Mouse (Mus musculus): Measurements from ENCODE around the gene Maco1.
"Not testable (repeated sequence)": the region's sequence is repeated elsewhere in the genome, so short reads cannot be mapped to it uniquely, and the experiment has no call there.

Gene Maco1

DNA sequence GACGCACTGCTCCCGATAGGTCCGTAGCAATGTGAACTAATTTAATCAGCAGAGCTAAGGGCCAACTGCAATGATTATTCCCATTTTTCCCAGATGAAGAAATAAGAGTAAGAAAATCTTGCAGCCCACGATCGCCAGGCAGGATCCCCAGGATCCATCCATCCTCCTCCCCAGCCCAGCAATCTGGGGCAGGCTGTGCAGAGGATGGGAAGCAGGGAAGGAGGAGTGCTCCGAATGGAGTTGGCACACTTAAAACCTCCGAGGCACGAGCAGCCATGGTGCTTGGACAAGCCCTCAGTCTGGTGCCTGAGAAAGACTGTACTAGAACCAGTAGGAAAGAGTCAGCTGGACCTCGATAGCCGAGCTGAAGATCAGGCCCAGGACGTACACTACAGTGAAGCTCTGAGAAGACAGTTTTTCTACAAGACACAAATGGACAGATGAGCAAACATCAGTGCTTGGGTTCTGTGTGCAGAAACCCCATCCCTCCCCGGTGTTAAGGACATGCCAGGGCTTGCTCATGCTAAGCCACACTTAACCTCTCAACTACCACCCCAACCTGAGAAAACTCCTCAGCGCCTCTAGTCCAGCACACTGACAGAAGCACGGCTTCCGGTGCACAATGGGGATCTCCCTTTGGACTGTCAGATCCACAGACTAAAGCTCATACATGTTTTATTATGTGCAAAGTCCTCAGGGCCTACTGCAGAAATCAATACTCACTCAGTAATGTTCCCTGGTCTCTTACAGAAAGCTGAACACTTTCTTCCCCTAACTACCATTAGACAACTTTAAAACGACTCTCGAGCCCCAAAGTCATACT, 39.5 kb downstream of the Maco1 start:
- no peak for DNase-seq (ENCODE audit: low spot score)

DNA sequence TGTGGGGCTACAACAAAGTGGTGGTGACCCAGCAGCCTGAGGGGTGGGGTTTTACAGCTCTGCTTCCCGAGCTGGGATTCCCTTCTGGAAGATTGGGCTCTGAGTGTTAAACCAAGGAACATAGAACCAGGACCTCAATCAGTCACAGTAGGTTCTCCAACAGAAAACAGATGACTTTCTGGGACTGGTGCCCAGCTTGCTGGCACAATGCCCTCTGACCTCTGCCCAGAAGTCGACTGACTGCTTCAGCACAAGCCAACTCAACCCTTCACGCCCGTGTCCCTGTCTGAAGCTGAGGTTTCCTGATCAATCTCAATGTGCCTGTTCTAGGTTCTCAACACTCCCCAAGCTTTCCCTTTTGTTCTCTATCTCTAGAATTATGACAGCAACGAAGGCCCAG, 48.4 kb downstream of the Maco1 start:
- DNase-seq (ENCODE audit: low spot score): peak; percentile 55

DNA sequence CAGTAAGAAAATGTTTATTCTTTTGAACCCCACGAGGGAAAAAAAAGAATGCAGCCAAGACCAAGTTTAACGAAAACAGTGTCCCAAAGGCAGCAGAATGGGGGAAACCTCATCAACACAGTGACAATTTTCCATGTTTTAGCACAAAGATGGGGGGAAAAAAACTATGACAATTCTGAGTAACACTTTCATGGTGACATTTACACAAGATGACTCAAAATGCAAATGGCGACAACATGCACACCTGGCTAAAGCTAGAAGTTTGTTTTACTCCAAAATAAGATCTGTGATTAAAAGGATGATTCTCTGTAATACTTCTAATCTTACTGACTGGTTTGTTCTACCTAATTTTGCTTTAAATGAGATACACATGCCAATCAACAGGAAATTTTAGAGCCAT, 50.4 kb downstream of the Maco1 start:
- DNase-seq (ENCODE audit: low spot score): no peak

DNA sequence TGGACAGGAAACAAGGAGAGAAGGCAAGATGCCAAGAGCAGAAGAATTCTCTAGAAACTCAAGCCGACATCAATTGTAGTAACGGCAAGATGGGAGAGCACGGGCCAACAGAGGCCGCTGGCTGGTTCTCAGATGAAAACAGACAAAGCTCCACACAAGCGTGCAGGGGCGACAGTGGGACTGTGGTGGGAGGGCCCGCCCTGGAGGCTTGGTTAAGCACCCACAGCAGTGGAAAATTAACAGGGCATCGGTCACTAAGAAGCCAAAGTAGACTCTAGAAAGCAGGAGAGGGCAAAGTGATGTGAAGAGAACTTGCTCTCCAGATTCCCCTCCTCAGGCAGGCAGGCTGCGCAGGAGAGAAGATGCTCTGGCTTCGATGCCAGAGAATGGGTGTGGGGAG, 51.0 kb downstream of the Maco1 start:
- DNase-seq (ENCODE audit: low spot score): no peak

DNA sequence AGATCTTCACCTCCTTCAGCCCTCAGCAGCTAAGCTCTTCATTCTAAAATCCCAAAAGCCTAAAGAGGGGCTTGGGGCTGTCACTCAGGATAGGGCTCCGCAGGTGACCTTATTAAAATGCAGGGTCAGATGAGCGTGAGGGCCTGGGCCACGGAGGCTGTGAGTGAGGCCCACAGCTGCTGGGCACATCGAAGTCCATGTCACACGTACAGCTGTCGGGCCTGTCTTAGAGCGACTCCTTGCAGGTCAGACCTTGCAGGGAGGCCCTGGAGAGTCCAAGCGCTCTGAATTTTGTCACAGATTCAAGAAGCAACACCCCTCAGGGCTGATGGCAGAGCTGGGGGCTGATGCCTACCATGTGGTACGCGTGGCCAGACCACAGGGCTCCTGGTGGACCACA, 52.5 kb downstream of the Maco1 start:
- no peak for DNase-seq (ENCODE audit: low spot score)

DNA sequence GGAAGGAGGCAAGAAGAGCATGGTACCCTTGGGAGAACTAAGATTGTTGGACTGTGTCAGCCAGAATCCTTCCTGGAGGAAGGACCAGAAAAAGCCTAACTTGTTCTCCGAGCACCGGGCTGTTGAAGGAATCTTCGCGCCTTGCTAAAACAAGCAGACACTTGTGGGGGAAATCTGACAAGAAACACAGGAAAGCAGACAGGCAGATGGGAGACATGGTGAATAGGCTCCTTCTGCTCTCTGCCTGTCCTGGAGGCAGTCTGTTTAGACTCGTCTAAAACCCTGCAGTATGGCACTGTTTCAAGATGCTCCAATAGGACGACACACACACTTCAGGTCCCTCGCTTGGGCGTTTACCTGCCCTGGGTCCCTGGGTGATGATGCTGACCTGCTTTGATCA, 53.0 kb downstream of the Maco1 start:
- no peak for DNase-seq (ENCODE audit: low spot score)

DNA sequence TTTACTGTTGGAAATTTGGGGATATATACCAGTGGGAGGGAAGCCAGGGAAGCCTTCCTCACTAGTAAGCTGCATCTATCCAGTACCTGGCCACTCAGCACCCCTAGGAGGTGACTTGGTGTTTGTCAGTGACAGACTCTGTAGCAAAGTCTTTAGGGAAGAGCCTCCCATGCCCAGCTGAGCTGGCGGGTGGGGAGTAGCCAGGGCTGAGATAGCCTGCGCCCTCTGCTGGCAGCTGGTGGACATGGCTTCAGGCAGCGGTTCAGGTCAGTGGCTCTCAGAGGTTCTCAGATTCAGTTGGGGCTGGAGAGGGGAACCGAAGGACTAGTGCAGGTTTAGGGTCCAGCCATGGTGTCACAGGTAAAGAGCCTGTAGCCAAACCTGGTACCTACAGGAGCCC, 53.9 kb downstream of the Maco1 start:
- peak; percentile 42 for DNase-seq (ENCODE audit: low spot score)

DNA sequence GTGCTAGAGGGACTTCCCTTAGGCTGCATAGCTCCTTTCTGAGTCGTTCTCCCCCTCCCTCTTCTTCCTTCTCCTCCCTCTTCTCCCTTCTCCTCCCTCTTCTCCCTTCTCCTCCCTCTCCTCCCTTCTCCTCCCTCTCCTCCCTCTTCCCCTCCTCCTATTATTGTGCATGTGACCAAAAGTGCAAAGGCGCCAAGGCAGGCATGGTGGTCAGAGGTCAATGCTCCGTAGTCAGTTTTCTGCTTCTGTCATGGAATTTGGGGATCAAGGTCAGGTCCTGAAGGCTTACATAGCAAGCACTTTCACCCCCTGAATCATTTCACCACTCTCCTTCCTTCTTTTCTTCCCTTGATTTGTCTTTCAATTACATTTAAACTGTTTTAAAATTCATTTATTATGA, 54.3 kb downstream of the Maco1 start:
- DNase-seq (ENCODE audit: low spot score): no peak

DNA sequence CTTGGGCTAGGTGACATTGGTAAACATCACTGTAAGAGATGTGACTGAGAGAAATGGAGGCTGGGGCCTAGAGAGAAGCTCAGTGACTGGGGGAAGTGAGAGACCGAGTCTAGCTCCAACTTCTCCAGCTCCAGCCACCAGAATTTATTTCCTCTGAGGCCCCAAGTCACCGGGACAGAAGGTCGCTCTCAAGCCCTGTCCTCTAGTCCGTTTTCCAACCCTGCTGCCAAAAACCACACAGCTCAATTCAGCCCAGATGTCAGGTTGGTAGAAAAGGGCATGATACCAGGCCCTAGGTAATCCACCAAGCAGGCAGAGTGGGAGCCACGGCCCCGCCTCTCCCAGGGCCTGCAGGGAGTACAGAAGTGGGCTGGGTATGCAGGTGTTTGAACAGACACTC, 55.5 kb downstream of the Maco1 start:
- DNase-seq (ENCODE audit: low spot score): no peak

DNA sequence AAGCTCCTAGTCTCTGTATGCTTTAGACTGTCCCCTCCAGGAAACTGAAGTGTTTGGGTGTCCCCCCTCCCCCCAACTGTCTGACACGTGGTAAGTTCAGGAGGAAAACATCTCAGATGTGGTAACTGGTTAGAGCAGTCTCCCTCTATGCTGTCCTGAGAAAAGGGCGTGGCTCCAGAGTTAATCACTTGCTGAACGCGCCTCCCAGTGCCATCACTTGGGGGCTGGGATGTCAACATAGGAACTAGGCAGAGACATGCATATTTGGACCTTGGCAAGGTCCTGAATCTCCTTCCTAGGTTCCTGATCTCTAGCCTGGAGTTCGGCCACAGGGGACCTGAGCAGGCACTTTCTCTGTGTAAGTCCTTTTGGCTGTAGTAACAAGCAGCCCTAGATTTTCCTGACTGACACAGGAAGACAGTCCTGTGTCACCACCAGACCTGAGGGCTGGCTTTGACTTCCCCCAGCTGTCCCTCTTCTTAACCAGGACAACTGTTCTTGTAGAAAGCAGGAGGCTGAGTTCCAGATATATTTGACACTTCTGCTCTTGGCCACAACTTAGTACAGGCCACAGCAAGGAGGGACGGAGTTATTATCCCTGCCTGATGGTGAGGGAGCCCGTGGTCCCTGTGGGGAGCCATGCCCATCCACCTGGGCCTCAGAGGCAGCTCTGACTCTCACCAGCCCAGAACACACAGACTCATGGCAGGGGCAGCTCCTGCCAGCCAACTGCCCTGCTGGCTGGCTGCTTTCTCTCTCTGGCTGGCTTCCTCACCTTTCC, 56.4 kb downstream of the Maco1 start:
- DNase-seq (ENCODE audit: low spot score): no peak

DNA sequence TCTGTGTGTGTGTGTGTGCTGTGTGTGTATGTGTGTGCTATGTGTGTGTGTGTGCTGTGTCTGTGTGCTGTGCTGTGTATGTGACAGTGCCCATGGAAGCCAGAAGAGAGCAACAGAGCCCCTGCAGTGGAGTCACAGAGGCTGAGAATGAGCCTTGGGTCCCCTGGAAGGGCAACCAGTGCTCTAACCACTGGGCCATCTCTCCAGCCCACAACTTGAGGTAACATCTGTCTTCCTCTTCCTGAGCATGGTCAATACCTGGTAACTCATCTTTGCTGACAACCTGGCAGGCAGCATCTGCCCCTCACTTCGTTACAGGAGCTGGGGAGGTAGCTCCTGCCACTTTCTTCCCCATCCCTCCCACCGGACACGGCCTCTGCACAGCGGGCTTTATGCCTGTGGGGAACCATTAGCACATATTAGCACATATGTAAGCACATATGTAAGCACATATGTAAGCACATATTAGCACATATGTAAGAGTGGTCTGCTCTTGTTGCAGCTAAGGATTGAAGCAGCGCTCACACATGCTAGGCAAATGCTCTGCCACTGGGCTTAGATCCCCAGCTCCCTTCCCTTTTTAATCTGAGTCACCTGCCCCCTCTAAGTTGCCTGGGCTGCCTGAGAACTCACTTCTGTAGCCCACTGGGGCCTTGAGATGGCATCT, 57.2 kb downstream of the Maco1 start:
- DNase-seq (ENCODE audit: low spot score): no peak

DNA sequence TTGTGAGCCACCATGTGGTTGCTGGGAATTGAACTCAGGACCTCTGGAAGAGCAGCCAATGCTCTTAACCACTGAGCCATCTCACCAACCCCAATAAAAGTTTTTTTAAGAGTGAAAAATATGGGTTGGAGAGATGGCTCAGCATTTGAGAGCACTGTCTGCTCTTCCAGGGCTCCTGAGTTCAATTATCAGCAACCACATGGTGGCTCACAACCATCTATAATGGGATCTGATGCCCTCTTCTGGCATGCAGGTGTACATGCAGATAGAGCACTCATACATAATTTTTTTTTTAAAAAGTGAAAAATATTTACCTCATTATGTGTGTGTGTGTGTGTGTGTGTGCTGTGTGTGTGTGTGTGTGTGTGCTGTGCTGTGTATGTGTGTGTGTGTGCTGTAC, 58.2 kb downstream of the Maco1 start:
- not testable (repeated sequence) for DNase-seq (ENCODE audit: low spot score)

GRCm38 (mm10) chr4:134793213-134793956, 59.8 kb downstream of the Maco1 start:
- no peak for DNase-seq (ENCODE audit: low spot score)

DNA sequence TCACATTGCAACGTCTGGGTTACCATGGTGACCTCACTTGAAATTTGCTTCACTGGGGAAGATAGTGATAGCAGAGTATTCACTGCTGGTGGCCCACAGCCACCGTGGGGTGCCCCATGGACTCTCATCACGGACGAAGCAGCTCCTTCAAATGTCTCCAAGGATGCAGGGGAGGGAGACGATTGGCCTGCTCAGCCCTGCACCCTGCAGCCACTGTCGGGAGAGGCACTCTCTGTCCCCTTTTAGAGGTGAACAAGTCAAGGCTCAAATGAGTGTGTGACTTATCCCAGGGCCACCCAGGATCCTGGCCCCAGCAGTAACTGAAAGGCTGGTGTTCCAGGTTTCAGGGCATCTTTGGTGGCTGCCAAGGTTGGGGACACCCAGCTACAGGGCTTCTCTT, 61.4 kb downstream of the Maco1 start:
- DNase-seq (ENCODE audit: low spot score): no peak

- no peak for DNase-seq (ENCODE audit: low spot score)
These were observed 66.2 kb downstream of the Maco1 start for GRCm38 (mm10) chr4:134786946-134787345.

- DNase-seq (ENCODE audit: low spot score): no peak
These were observed 68.4 kb downstream of the Maco1 start for GRCm38 (mm10) chr4:134784701-134785100.

DNA sequence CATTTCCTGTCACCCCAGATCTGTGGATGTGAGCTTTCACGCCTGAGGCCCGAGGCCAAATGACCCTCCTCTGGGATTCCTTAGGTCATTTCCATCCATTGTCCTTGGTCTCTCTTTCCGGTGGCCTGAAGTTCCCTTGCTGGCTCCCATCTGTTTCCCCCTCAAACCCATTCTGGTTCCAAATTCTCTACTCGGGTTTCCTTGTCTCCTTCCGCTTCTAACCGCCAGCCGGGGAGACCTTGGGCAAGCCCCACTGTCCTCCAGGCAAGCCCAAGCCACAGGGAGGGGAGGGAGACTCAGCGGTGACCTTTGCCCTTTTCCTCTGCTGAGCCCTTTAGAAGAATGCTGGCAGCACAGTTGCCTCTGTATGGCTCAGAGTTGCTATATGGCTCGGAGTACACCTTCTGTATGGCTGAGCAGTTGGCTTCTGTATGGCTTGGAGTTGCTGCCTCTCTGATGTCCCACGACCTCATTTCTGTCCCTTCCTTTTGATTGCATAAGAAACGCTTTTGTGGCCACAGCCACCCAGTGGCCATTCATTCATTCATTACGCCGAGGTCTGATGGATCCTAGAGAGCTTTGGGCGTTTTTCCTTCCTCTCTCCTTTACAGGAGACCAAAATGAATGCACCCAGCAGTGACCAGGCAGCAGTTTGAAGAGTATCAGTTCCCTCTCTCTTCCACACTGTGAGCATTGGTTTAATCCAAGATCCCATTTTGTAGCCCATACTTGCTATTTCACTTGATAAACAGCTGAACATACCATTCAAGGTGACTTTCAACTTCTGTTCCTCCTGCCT, 73.8 kb downstream of the Maco1 start:
- no peak for DNase-seq (ENCODE audit: low spot score)

- DNase-seq (ENCODE audit: low spot score): no peak
These were observed 76.9 kb downstream of the Maco1 start for GRCm38 (mm10) chr4:134776246-134776645.

- DNase-seq (ENCODE audit: low spot score): no peak
These were observed 77.8 kb downstream of the Maco1 start for GRCm38 (mm10) chr4:134775234-134775944.

DNA sequence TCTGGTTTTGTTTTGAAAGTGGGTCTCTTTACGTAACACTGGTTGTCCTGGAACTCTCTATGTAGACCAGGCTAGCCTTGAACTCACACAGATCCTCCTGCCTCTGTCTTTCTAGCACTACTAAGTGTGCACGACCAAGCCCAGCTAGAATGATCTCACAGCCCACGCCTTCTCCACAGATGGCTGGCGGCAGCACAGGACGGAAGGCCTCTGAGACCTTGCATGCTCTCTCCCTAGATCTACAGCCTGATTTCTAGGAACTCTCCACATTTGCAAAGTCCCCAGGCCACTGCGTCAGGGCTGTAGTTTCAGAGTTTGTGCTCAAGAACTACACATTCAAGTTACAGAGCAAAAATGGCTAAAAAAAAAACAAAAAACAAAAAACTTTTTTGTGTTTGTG, 79.0 kb downstream of the Maco1 start:
- no peak for DNase-seq (ENCODE audit: low spot score)

Measured in ovary, postnatal 10 days (tissue).